Comparison of ENCODE assay signal across 9 mouse cellular contexts in the genomic region with DNA sequence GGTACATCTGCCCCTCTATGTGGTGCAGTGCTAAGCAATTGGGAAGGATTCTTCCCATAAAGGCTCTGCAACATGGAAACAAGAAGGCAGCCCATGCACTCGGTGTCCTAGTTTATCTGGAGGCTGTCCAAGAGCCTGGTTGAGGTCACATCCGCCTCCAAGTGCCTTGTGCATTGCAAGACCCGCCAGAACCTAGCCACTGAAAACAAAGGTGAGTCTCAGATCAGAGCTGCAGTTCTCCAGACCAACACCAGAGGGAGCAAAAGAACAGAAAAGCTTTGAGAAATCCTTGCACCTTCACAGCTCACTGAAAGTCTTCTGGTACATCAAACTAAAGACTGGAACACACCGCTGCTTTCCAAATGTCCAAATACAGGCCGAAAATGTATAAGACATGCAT. TPM values are rescaled to one million over a fixed set of nuclear protein-coding genes. Genes with fewer than 3 reads are reported as not detected.
DNase-seq lines count a peak whose midpoint lies in the region; ATAC-seq and TF ChIP-seq lines count a peak whose summit lies in the region.
"Had no signal": no experiment of that assay in that cellular context is flagged by ENCODE, and none has a peak within 500 bp of the region (broad histone marks: within the 10 kb centered on the region; RNA-seq: fewer than 3 reads in every experiment).

No protein-coding gene starts in this region.

- DNase-seq in intestine, embryonic 14.5 days (ENCODE audit: low spot score): peak; percentile 86
- peak; percentile 85 for DNase-seq in brain, embryonic 14.5 days (ENCODE audit: low read depth)
- DNase-seq in fibroblast of lung, adult 2 months (ENCODE audit: low read depth): peak; percentile 27
- peak; percentile 87 for DNase-seq in hindbrain, postnatal 0 days (ENCODE audit: low spot score)
- DNase-seq in left cerebral cortex, postnatal 25 days (ENCODE audit: low spot score in 2 of 2): peak; percentile 83 to 85
- peak; percentile 69 for DNase-seq in naive thymus-derived CD4-positive, alpha-beta T cell, adult 2 months (ENCODE audit: low read depth)
- DNase-seq in testis, postnatal 14 days (ENCODE audit: low spot score): peak; percentile 53

- no peak for TF ChIP-seq POLR2A in brain, embryonic 14.5 days (IDR thresholded peaks at IDR 0.05; ENCODE audit: borderline replicate concordance, extremely low read depth, insufficient read depth, insufficient read length, poor library complexity, severe bottlenecking)

- no peak overlapping the region for H3K4me2 ChIP-seq in intestine, embryonic 14.5 days (ENCODE audit: low read length)
- no peak overlapping the region for H3K4me2 ChIP-seq in intestine, embryonic 16.5 days (ENCODE audit: low read depth, low read length)
- H3K4me2 ChIP-seq in hindbrain, postnatal 0 days (ENCODE audit: low read depth, low read length): no peak overlapping the region
- H3K4me2 ChIP-seq: embryonic facial prominence, embryonic 12.5 days had no signal

- H3K27ac ChIP-seq in intestine, embryonic 14.5 days (ENCODE audit: low read depth): no peak overlapping the region
- no peak overlapping the region for H3K27ac ChIP-seq in intestine, embryonic 16.5 days (ENCODE audit: low read length)
- H3K27ac ChIP-seq in hindbrain, postnatal 0 days: no peak overlapping the region
- H3K27ac ChIP-seq: embryonic facial prominence, embryonic 12.5 days had no signal

- no peaks in the 10 kb centered on the region for H3K4me1 ChIP-seq in intestine, embryonic 14.5 days (replicated peaks; ENCODE audit: control insufficient read depth, insufficient read depth, low read length)
- no peaks in the 10 kb centered on the region for H3K4me1 ChIP-seq in intestine, embryonic 16.5 days (ENCODE audit: control insufficient read depth, insufficient read depth, low read length)
- no peaks in the 10 kb centered on the region for H3K4me1 ChIP-seq in hindbrain, postnatal 0 days (ENCODE audit: insufficient read depth, low read length)
- H3K4me1 ChIP-seq: embryonic facial prominence, embryonic 12.5 days had no signal

- no peaks in the 10 kb centered on the region for H3K36me3 ChIP-seq in intestine, embryonic 14.5 days (ENCODE audit: control insufficient read depth, insufficient read depth, low read length)
- H3K36me3 ChIP-seq in intestine, embryonic 16.5 days (ENCODE audit: control insufficient read depth, insufficient read depth, low read length): no peaks in the 10 kb centered on the region
- H3K36me3 ChIP-seq in hindbrain, postnatal 0 days (ENCODE audit: insufficient read depth, low read length): no peaks in the 10 kb centered on the region
- H3K36me3 ChIP-seq: embryonic facial prominence, embryonic 12.5 days had no signal

- no peaks in the 10 kb centered on the region for H3K27me3 ChIP-seq in intestine, embryonic 14.5 days (replicated peaks; ENCODE audit: control insufficient read depth, insufficient read depth, low read length)
- H3K27me3 ChIP-seq in intestine, embryonic 16.5 days (replicated peaks; ENCODE audit: control insufficient read depth, insufficient read depth, low read length): no peaks in the 10 kb centered on the region
- H3K27me3 ChIP-seq in hindbrain, postnatal 0 days (ENCODE audit: insufficient read depth, low read length): no peaks in the 10 kb centered on the region
- H3K27me3 ChIP-seq: embryonic facial prominence, embryonic 12.5 days had no signal

- H3K9ac ChIP-seq in intestine, embryonic 14.5 days (ENCODE audit: low read length): no peak overlapping the region
- H3K9ac ChIP-seq in intestine, embryonic 16.5 days (ENCODE audit: low read depth, low read length): no peak overlapping the region
- no peak overlapping the region for H3K9ac ChIP-seq in hindbrain, postnatal 0 days (replicated peaks; ENCODE audit: low read length)
- H3K9ac ChIP-seq: embryonic facial prominence, embryonic 12.5 days had no signal

- no peak overlapping the region for H3K4me3 ChIP-seq in intestine, embryonic 14.5 days (ENCODE audit: low read depth, low read length)
- no peak overlapping the region for H3K4me3 ChIP-seq in intestine, embryonic 16.5 days (ENCODE audit: low read length)
- H3K4me3 ChIP-seq in hindbrain, postnatal 0 days (ENCODE audit: low read length): no peak overlapping the region
- H3K4me3 ChIP-seq: embryonic facial prominence, embryonic 12.5 days had no signal

- WGBS in intestine, embryonic 14.5 days: 14% methylated on average over 5 of the region's 5 CpGs
- 11% methylated on average over 5 of the region's 5 CpGs for whole genome bisulfite sequencing in intestine, embryonic 16.5 days
- 15% methylated on average over 5 of the region's 5 CpGs for WGBS in hindbrain, postnatal 0 days

- no peaks in the 10 kb centered on the region for H3K9me3 ChIP-seq in intestine, embryonic 14.5 days (ENCODE audit: control insufficient read depth, low read length)
- H3K9me3 ChIP-seq in intestine, embryonic 16.5 days (ENCODE audit: control insufficient read depth, low read length): no peaks in the 10 kb centered on the region
- H3K9me3 ChIP-seq in hindbrain, postnatal 0 days (ENCODE audit: low read length): no peaks in the 10 kb centered on the region
- H3K9me3 ChIP-seq: embryonic facial prominence, embryonic 12.5 days had no signal

- TF ChIP-seq CTCF in brain, embryonic 14.5 days (IDR thresholded peaks at IDR 0.05; ENCODE audit: borderline replicate concordance, extremely low read depth, insufficient read depth, insufficient read length): peak; percentile 88
- TF ChIP-seq CTCF in hindbrain, postnatal 0 days (IDR thresholded peaks at IDR 0.05; ENCODE audit: low read depth): peak; percentile 91

- ATAC-seq in intestine, embryonic 14.5 days (replicated peaks; ENCODE audit: low FRiP score, low TSS enrichment, low read depth): no peak
- ATAC-seq in intestine, embryonic 16.5 days: no peak; the same call in 1 of the 2 replicates
- peak; percentile 58; the same call in 1 of the 2 replicates for ATAC-seq in hindbrain, postnatal 0 days

- intact Hi-C loops in left cerebral cortex, postnatal 25 days (cut with DNase I): loop anchor here (1.0 to 5.0 kb wide), 3 partner anchors 68 to 169 kb away; no protein-coding TSS in a partner anchor

RNA-seq across cellular contexts. Expression of a gene that starts 11.7 kb away (rescaled TPM):
- polyA plus RNA-seq in intestine, embryonic 14.5 days (2014; fragmentation: Nextera tagmentation; extraction: Ambion mirVana): 1.3 and 1.4 TPM in 2 replicates
- 1.5 TPM in 2 replicates for polyA plus RNA-seq in intestine, embryonic 16.5 days (2015; fragmentation: Nextera tagmentation; extraction: Ambion mirVana)
- polyA plus RNA-seq in brain, embryonic 14.5 days (2012; rRNA removed): 14.0 and 20.2 TPM in 2 replicates
- 60.2 and 60.4 TPM in 2 replicates for total RNA-seq in hindbrain, postnatal 0 days (2014; rRNA removed)
- polyA plus RNA-seq in hindbrain, postnatal 0 days (2015; fragmentation: Nextera tagmentation; extraction: Ambion mirVana): 17.3 and 19.0 TPM in 2 replicates
- total RNA-seq in left cerebral cortex, postnatal 25 days (2021): 10 to 100 TPM; 53.1 to 57.1 TPM

RNA-seq across cellular contexts. Expression of a gene that starts 24.5 kb away (rescaled TPM):
- polyA plus RNA-seq in intestine, embryonic 14.5 days (2014; fragmentation: Nextera tagmentation; extraction: Ambion mirVana): 70.0 and 73.2 TPM in 2 replicates
- polyA plus RNA-seq in intestine, embryonic 16.5 days (2015; fragmentation: Nextera tagmentation; extraction: Ambion mirVana): 51.7 and 57.8 TPM in 2 replicates
- 32.7 and 41.0 TPM in 2 replicates for polyA plus RNA-seq in brain, embryonic 14.5 days (2012; rRNA removed)
- 12.3 and 25.6 TPM in 2 replicates for total RNA-seq in hindbrain, postnatal 0 days (2014; rRNA removed)
- polyA plus RNA-seq in hindbrain, postnatal 0 days (2015; fragmentation: Nextera tagmentation; extraction: Ambion mirVana): 31.5 and 35.5 TPM in 2 replicates
- 10 to 100 TPM; 24.4 to 26.9 TPM for total RNA-seq in left cerebral cortex, postnatal 25 days (2021)

RNA-seq across cellular contexts. Expression of a gene that starts 51.0 kb away (rescaled TPM):
- 0.18 and 0.30 TPM in 2 replicates for polyA plus RNA-seq in intestine, embryonic 14.5 days (2014; fragmentation: Nextera tagmentation; extraction: Ambion mirVana)
- 0.10 and 0.17 TPM in 2 replicates for polyA plus RNA-seq in intestine, embryonic 16.5 days (2015; fragmentation: Nextera tagmentation; extraction: Ambion mirVana)
- polyA plus RNA-seq in brain, embryonic 14.5 days (2012; rRNA removed): 0.35 and 0.48 TPM in 2 replicates
- total RNA-seq in hindbrain, postnatal 0 days (2014; rRNA removed): 0.11 and 0.73 TPM in 2 replicates
- 0.51 and 0.54 TPM in 2 replicates for polyA plus RNA-seq in hindbrain, postnatal 0 days (2015; fragmentation: Nextera tagmentation; extraction: Ambion mirVana)
- under 1 TPM; 0.11 to 0.21 TPM for total RNA-seq in left cerebral cortex, postnatal 25 days (2021)

Comparison
In these comparisons a context has a peak if more than half of its experiments do, and no peak if none do; other contexts are left out.
1. DNase-seq: peak in every context shown above with its lines; median percentile 87 in hindbrain, postnatal 0 days; 86 in intestine, embryonic 14.5 days; 85 in brain, embryonic 14.5 days; 84 in left cerebral cortex, postnatal 25 days; 69 in naive thymus-derived CD4-positive, alpha-beta T cell, adult 2 months; 53 in testis, postnatal 14 days; 27 in fibroblast of lung, adult 2 months.